Mouse (Mus musculus) lung, postnatal 0 days (tissue): ENCODE measurements around the gene Tmbim6. TPM values are rescaled to one million over a fixed set of nuclear protein-coding genes. Genes with fewer than 3 reads are reported as not detected.
A peak's percentile ranks its signal among the peaks of the same experiment; 100 is the strongest.

Source experiments
- ATAC-seq: fragments of 200-750 bp; cut with Nextera tagmentation; 2 replicates; pipeline ENCODE4 v1.8.0; 2017; ENCODE audit warnings: moderate library complexity
- DNase-seq: peaks from one replicate; pipeline ENCODE4 v3.0.0-alpha.2; 2016; ENCODE audit warnings: low spot score
- H3K27ac ChIP-seq: fragments of 300-500 bp; sonication (generic); 2 replicates; pipeline ENCODE4 v1.5.1; 2014; ENCODE audit warnings: antibody characterized with exemption, mild to moderate bottlenecking, low read length, mixed read lengths
- H3K27me3 ChIP-seq: fragments of 300-500 bp; sonication (generic); replicated peaks from 2 replicates; pipeline ENCODE4 v1.6.1; 2014; ENCODE audit warnings: low read length, mixed read lengths; ENCODE audit not compliant: insufficient read depth
- H3K36me3 ChIP-seq: fragments of 300-500 bp; sonication (generic); 2 replicates; pipeline ENCODE4 v1.6.1; 2014; ENCODE audit warnings: low read length, mixed read lengths; ENCODE audit not compliant: insufficient read depth
- H3K4me1 ChIP-seq: fragments of 300-500 bp; sonication (generic); 2 replicates; pipeline ENCODE4 v1.6.1; 2014; ENCODE audit warnings: antibody characterized with exemption, low read depth, low read length, mixed read lengths; ENCODE audit not compliant: insufficient read depth
- H3K4me2 ChIP-seq: fragments of 300-500 bp; sonication (generic); replicated peaks from 2 replicates; pipeline ENCODE4 v1.6.1; 2014; ENCODE audit warnings: low read depth, mild to moderate bottlenecking, low read length, moderate library complexity, mixed read lengths
- H3K4me3 ChIP-seq: fragments of 300-500 bp; sonication (generic); 2 replicates; pipeline ENCODE4 v1.5.1; 2014; ENCODE audit warnings: low read depth, low read length
- H3K9ac ChIP-seq: fragments of 300-500 bp; sonication (generic); replicated peaks from 2 replicates; pipeline ENCODE4 v1.6.1; 2014; ENCODE audit warnings: low read depth, mild to moderate bottlenecking
- H3K9me3 ChIP-seq: fragments of 300-500 bp; sonication (generic); 2 replicates; pipeline ENCODE4 v1.6.1; 2016; ENCODE audit warnings: low read length, mixed read lengths
- CTCF ChIP-seq: IDR thresholded peaks from 2 replicates; pipeline ENCODE4 v1.5.1; 2016; ENCODE audit warnings: antibody characterized with exemption, mild to moderate bottlenecking
- EP300 ChIP-seq: IDR thresholded peaks from 2 replicates; pipeline ENCODE4 v1.6.1; 2016; ENCODE audit warnings: antibody characterized with exemption, mild to moderate bottlenecking, control low read depth
- WGBS: fragments of 180-500 bp; shearing (Covaris S2); extraction: QIAGEN DNeasy Blood & Tissue Kit; methylation state at CpG from one replicate; pipeline ENCODE4 v1.1.7; 2014; 5-methylcytosine and 5-hydroxymethylcytosine counted together
- polyA plus RNA-seq: library from polyadenylated mRNA; unstranded; fragments of >200 nt; fragmentation: Nextera tagmentation; extraction: Ambion mirVana; gene quantifications from 2 replicates; pipeline ENCODE4 v1.2.1, GENCODE M21; 2015

Tmbim6 gene
- polyA plus RNA-seq, 1 experiment from 2014 or later = 693 TPM

DNA sequence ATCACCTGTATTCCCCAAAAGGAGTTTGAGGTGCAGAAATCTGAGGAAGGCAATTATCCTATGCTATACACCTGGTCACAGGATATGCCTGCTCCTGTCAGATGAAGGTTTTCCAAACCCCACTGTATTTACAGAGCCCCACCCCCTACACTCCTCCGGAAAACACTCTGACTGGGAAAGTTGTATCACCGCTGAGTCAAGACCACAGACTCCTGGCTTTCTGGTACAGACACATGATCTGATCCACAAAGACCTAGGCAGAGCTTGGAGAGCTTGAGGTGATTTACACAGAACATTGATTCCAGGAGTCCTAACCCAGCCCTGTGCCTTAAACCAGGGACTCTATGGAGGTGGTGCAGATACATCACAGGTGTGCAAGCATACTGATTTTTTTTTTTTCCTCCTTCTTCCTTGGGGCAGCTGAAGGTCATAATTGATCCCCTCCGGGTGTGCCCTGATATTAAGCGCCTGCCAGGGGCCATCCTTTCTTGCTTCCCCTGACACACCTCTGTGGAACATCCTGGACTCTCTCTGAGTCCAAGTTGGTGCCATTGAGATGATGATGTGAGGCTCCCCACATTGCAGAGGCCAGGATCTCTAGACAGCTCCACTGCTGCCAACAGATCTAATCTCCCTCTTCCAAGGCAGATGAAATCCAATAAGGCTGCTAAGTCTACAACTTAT, 24.0 kb upstream of the Tmbim6 start:
- peak; percentile 12 for DNase-seq
- Histone ChIP-seq H3K27me3 (no peaks in the 10 kb centered on the region), H3K4me2 (peak overlapping the region; percentile 88), H3K36me3 (no peaks in the 10 kb centered on the region), H3K9me3 (no peaks in the 10 kb centered on the region), H3K4me1 (peaks cover 7% of the 10 kb centered on the region; the same call in 1 of the 2 replicates), H3K4me3 (peak overlapping the region; percentile 94), H3K9ac (0 out of 2 replicates have a peak overlapping the region, but pooled peaks have one; percentile 19), H3K27ac (no peak overlapping the region)
- no peak for TF ChIP-seq EP300
- TF ChIP-seq CTCF = no peak
- WGBS = 30% methylated on average over 4 of the region's 4 CpGs
- ATAC-seq = no peak

DNA sequence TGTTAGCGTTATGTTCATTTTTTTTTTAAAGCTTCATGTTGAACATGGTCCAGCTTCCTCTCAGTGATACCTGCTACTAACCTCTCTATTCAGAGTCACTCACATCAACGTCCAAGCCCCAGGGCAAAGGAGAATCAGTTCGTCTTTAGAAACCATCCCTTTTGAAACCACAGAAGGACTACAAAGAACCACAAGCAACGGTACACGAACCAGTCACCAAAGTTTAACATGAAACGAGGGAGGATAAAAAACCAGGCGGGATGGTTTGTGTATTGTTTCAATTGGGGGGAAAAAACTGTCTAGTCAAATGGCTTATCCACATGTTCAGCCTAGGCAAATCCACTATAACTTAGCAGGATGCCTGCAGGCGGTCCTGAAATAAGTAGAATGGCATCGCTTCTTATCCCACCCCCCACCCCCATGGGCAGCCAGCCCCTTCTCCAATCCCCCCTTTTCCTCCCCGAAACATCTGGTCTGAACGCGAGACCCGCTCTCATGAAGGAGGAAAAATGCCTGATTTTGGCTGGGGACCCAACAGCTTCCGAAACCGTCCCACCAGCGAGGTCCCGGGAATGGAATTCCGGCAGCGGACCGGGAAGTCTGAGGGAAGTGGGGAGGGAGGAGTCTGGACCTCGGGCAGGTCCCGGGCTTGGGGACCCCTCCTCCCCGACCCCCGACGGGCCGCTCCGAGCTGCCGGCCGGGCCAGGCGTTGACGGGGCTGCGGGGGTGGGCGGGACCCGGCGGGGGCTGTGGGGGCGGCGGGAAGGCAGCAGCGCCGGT, 23.1 kb upstream of the Tmbim6 start:
- Histone ChIP-seq H3K4me1 (0 out of 2 replicates have a peak, but pooled peaks cover 3% of the 10 kb centered on the region), H3K27ac (peak overlapping the region; percentile 90), H3K4me3 (peak overlapping the region; percentile 94), H3K9me3 (no peaks in the 10 kb centered on the region), H3K4me2 (peak overlapping the region; percentile 88), H3K36me3 (no peaks in the 10 kb centered on the region), H3K27me3 (no peaks in the 10 kb centered on the region), H3K9ac (peak overlapping the region; percentile 81)
- ATAC-seq (peak; percentile 57), DNase-seq (peak; percentile 69)
- TF ChIP-seq CTCF = no peak
- TF ChIP-seq EP300 = no peak
- 2% methylated on average over 20 of the region's 39 CpGs for WGBS

DNA sequence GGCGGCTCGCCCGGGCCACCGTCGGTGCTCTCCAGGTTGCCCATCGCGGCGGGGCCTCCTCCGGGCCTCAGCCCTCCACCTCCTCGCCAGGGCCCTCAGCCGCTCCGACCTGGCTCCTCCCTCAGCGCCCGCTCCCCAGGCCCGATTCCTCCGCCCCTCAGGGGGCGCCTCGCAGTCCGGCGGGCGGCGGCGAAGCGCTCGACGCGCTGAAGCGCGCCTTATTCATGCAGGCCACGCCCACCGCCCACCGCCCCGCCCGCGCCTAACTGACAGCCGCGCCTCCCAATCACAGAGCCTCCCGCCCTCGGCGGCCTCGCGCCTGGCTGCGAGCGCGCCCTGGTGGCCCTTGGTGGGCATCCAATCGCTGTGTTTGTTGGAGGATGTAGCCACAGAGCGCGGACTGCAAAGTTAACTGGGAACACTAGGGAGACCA, 22.4 kb upstream of the Tmbim6 start, which contains the start of gene Fmnl3:
Gene Fmnl3, minus strand, starts transcription at position 224 of the 433 bp plus-strand sequence.
- TF ChIP-seq CTCF (peak; percentile 96), EP300 (no peak)
- ATAC-seq (peak; percentile 96), DNase-seq (peak; percentile 94)
- H3K27ac ChIP-seq = peak within 1 kb of the TSS; percentile 90
- no peaks in the 10 kb centered on the region for H3K27me3 ChIP-seq
- no peaks in the 10 kb centered on the region for H3K9me3 ChIP-seq
- peak within 1 kb of the TSS; percentile 94 for H3K4me3 ChIP-seq
- no peaks in the 10 kb centered on the region for H3K36me3 ChIP-seq
- under 1% methylated on average over 33 of the region's 48 CpGs for WGBS
- H3K4me2 ChIP-seq = peak within 1 kb of the TSS; percentile 88
- peak within 1 kb of the TSS; percentile 81 for H3K9ac ChIP-seq
- 0 out of 2 replicates have a peak, but pooled peaks cover 3% of the 10 kb centered on the region for H3K4me1 ChIP-seq

DNA sequence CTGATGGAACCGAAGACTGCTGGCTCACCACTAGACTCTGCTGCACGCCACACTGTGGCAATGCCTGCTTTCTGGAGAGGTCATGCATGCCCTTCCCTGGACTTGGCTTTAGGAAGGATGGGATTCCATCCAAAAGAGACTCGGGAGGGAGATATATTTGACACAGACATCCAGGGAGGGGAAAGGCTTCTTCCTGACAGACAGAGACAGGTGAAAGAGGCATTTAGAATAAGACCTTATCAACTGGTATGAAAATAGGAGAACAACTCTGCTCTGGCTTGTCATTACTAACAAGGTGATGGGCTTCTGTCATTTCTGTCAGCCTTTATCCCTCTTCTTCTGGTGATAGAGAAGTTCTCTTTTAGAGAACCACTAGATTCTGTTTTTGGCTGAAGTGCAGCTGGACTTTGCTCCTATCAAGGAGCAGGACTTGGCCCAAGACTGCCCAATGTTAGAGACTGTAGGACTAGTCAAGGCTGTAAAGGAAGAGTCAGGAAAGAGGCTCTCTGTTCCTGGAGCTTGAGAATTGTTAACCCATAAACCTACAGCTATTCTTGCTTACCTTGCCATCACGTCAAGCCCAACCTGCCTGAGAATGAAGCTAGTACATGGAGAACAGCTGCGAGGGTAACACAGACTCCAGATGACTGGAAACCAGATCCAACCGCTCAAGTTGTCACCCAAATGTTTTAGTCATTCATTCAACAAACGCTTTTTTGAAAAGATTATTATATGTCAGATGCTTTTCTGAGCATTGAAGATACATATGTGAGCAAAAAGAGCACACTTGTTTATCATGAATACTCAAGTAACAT, 20.9 kb upstream of the Tmbim6 start:
- no peak overlapping the region for H3K27ac ChIP-seq
- whole genome bisulfite sequencing = 84% methylated on average over 7 of the region's 7 CpGs
- no peaks in the 10 kb centered on the region for H3K27me3 ChIP-seq
- H3K4me1 ChIP-seq = 0 out of 2 replicates have a peak, but pooled peaks cover 3% of the 10 kb centered on the region
- no peak for DNase-seq
- H3K9me3 ChIP-seq = no peaks in the 10 kb centered on the region
- H3K9ac ChIP-seq = no peak overlapping the region
- H3K4me3 ChIP-seq = no peak overlapping the region
- H3K36me3 ChIP-seq = no peaks in the 10 kb centered on the region
- no peak overlapping the region for H3K4me2 ChIP-seq
- no peak for TF ChIP-seq CTCF
- TF ChIP-seq EP300 = no peak
- ATAC-seq = no peak

DNA sequence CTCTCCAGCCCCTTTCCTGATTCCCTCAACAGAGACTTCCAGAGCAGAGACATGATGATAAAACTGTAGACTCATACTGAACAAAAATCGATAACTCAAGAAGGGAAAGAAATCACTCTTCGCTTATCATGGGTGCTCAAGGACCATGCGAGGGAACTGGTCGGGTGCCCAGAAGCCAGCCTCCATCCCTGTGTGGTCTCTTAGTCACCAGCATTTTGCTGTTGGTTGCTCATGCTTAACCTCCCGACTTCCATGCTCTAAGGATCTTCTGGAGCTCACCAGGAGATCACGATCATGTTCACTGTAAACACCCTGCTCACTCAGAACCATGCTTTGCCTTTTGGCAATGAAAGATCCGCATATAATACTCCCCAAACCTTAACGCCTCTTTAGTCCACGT, 19.9 kb upstream of the Tmbim6 start:
- ATAC-seq = no peak
- H3K4me1 ChIP-seq = 0 out of 2 replicates have a peak, but pooled peaks cover 3% of the 10 kb centered on the region
- no peak overlapping the region for H3K4me3 ChIP-seq
- TF ChIP-seq EP300 (no peak), CTCF (no peak)
- WGBS = 71% methylated on average over 9 of the region's 9 CpGs
- no peak for DNase-seq
- no peaks in the 10 kb centered on the region for H3K36me3 ChIP-seq
- no peaks in the 10 kb centered on the region for H3K9me3 ChIP-seq
- no peak overlapping the region for H3K27ac ChIP-seq
- H3K4me2 ChIP-seq = no peak overlapping the region
- no peak overlapping the region for H3K9ac ChIP-seq
- H3K27me3 ChIP-seq = no peaks in the 10 kb centered on the region
